Mouse (Mus musculus): ENCODE results near the gene 9230112D13Rik. TPM values are rescaled to one million over a fixed set of nuclear protein-coding genes. Genes with fewer than 3 reads are reported as not detected.

The 9230112D13Rik gene
- polyA plus RNA-seq, 2 experiments: not detected

DNA sequence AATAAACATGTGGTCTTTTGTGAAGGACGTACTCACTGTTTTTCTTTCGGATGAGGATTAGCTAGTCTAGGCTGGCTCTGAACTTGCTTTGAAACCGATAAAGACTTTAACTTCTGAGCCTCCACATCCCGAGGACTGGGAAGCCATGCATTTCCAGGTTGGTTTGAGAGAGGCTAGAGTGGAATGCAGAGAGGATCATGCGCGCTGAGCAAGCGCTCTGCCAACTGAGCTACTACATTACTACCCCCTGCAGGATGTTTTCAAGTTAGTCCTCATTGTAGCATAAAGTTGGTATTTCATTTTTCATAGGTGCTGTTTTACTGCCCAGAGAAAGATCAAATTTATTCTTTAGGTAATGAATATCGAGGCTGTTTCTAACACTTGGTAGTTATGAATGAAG is 36.4 kb downstream of the 9230112D13Rik start:
- no peak overlapping the region for H3K9ac ChIP-seq (replicated peaks)
- H3K27me3 ChIP-seq (ENCODE audit: control insufficient read depth, insufficient read depth, low read length): no peaks in the 10 kb centered on the region
- 58% methylated on average over 8 of the region's 8 CpGs for WGBS (ENCODE audit: insufficient replicate concordance)
- H3K27ac ChIP-seq: no peak overlapping the region
- no peaks in the 10 kb centered on the region; a peak in 1 of 4 replicates for H3K4me1 ChIP-seq (replicated peaks; ENCODE audit: control insufficient read depth in 2 of 2, insufficient read depth in 2 of 2, low read length in 1 of 2)
- DNase-seq (ENCODE audit: low read depth in 3 of 3, low spot score in 3 of 3) (no peak), ATAC-seq (ENCODE audit: insufficient read depth) (no peak)
- no peak overlapping the region for H3K4me2 ChIP-seq (ENCODE audit: low read depth)
- no peaks in the 10 kb centered on the region for H3K36me3 ChIP-seq (replicated peaks; ENCODE audit: control insufficient read depth, insufficient read depth, low read depth)
- TF ChIP-seq CTCF (IDR thresholded peaks at IDR 0.05; ENCODE audit: low read depth): no peak
- no peak for TF ChIP-seq EP300 (IDR thresholded peaks at IDR 0.05; ENCODE audit: low read depth)
- H3K4me3 ChIP-seq (ENCODE audit: insufficient read depth in 1 of 2, low read depth in 2 of 2, low read length in 2 of 2): no peak overlapping the region
- no peaks in the 10 kb centered on the region for H3K9me3 ChIP-seq (ENCODE audit: control insufficient read depth, low read length)

- H3K4me1 ChIP-seq (replicated peaks; ENCODE audit: control insufficient read depth in 2 of 2, insufficient read depth in 2 of 2, low read length in 1 of 2): no peaks in the 10 kb centered on the region; a peak in 1 of 4 replicates
- H3K27me3 ChIP-seq (ENCODE audit: control insufficient read depth, insufficient read depth, low read length): no peaks in the 10 kb centered on the region
- H3K4me2 ChIP-seq (ENCODE audit: low read depth): no peak overlapping the region
- no peaks in the 10 kb centered on the region for H3K36me3 ChIP-seq (replicated peaks; ENCODE audit: control insufficient read depth, insufficient read depth, low read depth)
- DNase-seq (ENCODE audit: low read depth in 3 of 3, low spot score in 3 of 3): no peak
- 69% methylated on average over 6 of the region's 6 CpGs for WGBS (ENCODE audit: insufficient replicate concordance)
- ATAC-seq (ENCODE audit: insufficient read depth): no peak
- no peak overlapping the region for H3K9ac ChIP-seq (replicated peaks)
- H3K27ac ChIP-seq: no peak overlapping the region
- H3K4me3 ChIP-seq (ENCODE audit: insufficient read depth in 1 of 2, low read depth in 2 of 2, low read length in 2 of 2): no peak overlapping the region
- no peaks in the 10 kb centered on the region for H3K9me3 ChIP-seq (ENCODE audit: control insufficient read depth, low read length)
- TF ChIP-seq EP300 (IDR thresholded peaks at IDR 0.05; ENCODE audit: low read depth) (no peak), CTCF (IDR thresholded peaks at IDR 0.05; ENCODE audit: low read depth) (no peak)
These were observed 38.9 kb downstream of the 9230112D13Rik start for GRCm38 (mm10) chr14:34483469-34484341.

GRCm38 (mm10) chr14:34471591-34471990 is 51.0 kb downstream of the 9230112D13Rik start:
- no peaks in the 10 kb centered on the region for H3K36me3 ChIP-seq (replicated peaks; ENCODE audit: control insufficient read depth, insufficient read depth, low read depth)
- no peaks in the 10 kb centered on the region for H3K27me3 ChIP-seq (ENCODE audit: control insufficient read depth, insufficient read depth, low read length)
- H3K27ac ChIP-seq: no peak overlapping the region
- DNase-seq (ENCODE audit: low read depth in 3 of 3, low spot score in 3 of 3) (no peak), ATAC-seq (ENCODE audit: insufficient read depth) (no peak)
- no peaks in the 10 kb centered on the region for H3K9me3 ChIP-seq (ENCODE audit: control insufficient read depth, low read length)
- no peak for TF ChIP-seq CTCF (IDR thresholded peaks at IDR 0.05; ENCODE audit: low read depth)
- TF ChIP-seq EP300 (IDR thresholded peaks at IDR 0.05; ENCODE audit: low read depth): no peak
- no peak overlapping the region for H3K4me2 ChIP-seq (ENCODE audit: low read depth)
- H3K4me3 ChIP-seq (ENCODE audit: insufficient read depth in 1 of 2, low read depth in 2 of 2, low read length in 2 of 2): no peak overlapping the region
- H3K9ac ChIP-seq (replicated peaks): no peak overlapping the region
- no peaks in the 10 kb centered on the region for H3K4me1 ChIP-seq (replicated peaks; ENCODE audit: control insufficient read depth in 2 of 2, insufficient read depth in 2 of 2, low read length in 1 of 2)

DNA sequence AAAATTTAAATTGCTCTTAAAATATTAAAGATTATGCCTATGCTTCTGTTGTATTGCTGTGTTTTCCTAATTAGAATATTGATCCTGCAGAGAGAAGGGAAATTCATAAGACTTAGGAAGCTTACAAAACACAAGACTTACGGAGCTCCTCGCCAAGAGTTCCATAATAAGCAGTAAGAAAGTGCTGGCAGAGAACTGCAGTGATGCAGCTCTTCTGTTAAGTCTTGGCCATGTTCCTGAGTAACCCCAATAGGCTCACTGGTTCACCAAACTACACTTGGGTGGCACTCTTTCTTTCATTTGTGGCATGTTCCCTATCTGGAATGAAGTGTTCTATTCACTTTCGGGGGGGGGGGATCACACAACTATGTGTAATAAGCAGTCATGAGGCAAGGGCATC is 56.3 kb downstream of the 9230112D13Rik start:
- Histone ChIP-seq H3K4me3 (ENCODE audit: insufficient read depth in 1 of 2, low read depth in 2 of 2, low read length in 2 of 2) (no peak overlapping the region), H3K36me3 (replicated peaks; ENCODE audit: control insufficient read depth, insufficient read depth, low read depth) (no peaks in the 10 kb centered on the region), H3K27me3 (ENCODE audit: control insufficient read depth, insufficient read depth, low read length) (no peaks in the 10 kb centered on the region), H3K4me1 (replicated peaks; ENCODE audit: control insufficient read depth in 2 of 2, insufficient read depth in 2 of 2, low read length in 1 of 2) (no peaks in the 10 kb centered on the region), H3K27ac (no peak overlapping the region), H3K9me3 (ENCODE audit: control insufficient read depth, low read length) (no peaks in the 10 kb centered on the region), H3K4me2 (ENCODE audit: low read depth) (no peak overlapping the region), H3K9ac (replicated peaks) (no peak overlapping the region)
- ATAC-seq (ENCODE audit: insufficient read depth) (no peak), DNase-seq (ENCODE audit: low read depth in 3 of 3, low spot score in 3 of 3) (no peak)
- TF ChIP-seq CTCF (IDR thresholded peaks at IDR 0.05; ENCODE audit: low read depth) (no peak), EP300 (IDR thresholded peaks at IDR 0.05; ENCODE audit: low read depth) (no peak)
- 49% methylated on average over 3 of the region's 3 CpGs for WGBS (ENCODE audit: insufficient replicate concordance)

Other genes starting within 250 kb of the 9230112D13Rik start
- 2.0 and 3.0 TPM in 2 replicates for gene Shld2, start 212.3 kb downstream of the 9230112D13Rik start, polyA plus RNA-seq (2012; rRNA removed)
- 4.8 and 5.6 TPM in 2 replicates for gene Shld2, start 212.3 kb downstream of the 9230112D13Rik start, polyA plus RNA-seq (2014; fragmentation: Nextera tagmentation; extraction: Ambion mirVana)
- gene Glud1, start 212.1 kb downstream of the 9230112D13Rik start, polyA plus RNA-seq (2012; rRNA removed): 140 and 186 TPM in 2 replicates
- 145 and 151 TPM in 2 replicates for gene Glud1, start 212.1 kb downstream of the 9230112D13Rik start, polyA plus RNA-seq (2014; fragmentation: Nextera tagmentation; extraction: Ambion mirVana)
- gene Fam25c, start 167.4 kb downstream of the 9230112D13Rik start, polyA plus RNA-seq (2012; rRNA removed): 0.48 TPM in 1 of 2 replicates, not detected in the other
- gene Fam25c, start 167.4 kb downstream of the 9230112D13Rik start, polyA plus RNA-seq (2014; fragmentation: Nextera tagmentation; extraction: Ambion mirVana): 0.28 and 0.40 TPM in 2 replicates
- gene Sncg, start 148.0 kb downstream of the 9230112D13Rik start, polyA plus RNA-seq (2012; rRNA removed): 0.17 and 0.21 TPM in 2 replicates
- not detected in 2 replicates for gene Sncg, start 148.0 kb downstream of the 9230112D13Rik start, polyA plus RNA-seq (2014; fragmentation: Nextera tagmentation; extraction: Ambion mirVana)
- 1.0 and 1.1 TPM in 2 replicates for gene Mmrn2, start 147.3 kb downstream of the 9230112D13Rik start, polyA plus RNA-seq (2012; rRNA removed)
- gene Mmrn2, start 147.3 kb downstream of the 9230112D13Rik start, polyA plus RNA-seq (2014; fragmentation: Nextera tagmentation; extraction: Ambion mirVana): 1.3 and 1.8 TPM in 2 replicates
- gene Bmpr1a, start 19.5 kb downstream of the 9230112D13Rik start, polyA plus RNA-seq (2012; rRNA removed): 1.9 and 2.8 TPM in 2 replicates
- 3.2 and 3.9 TPM in 2 replicates for gene Bmpr1a, start 19.5 kb downstream of the 9230112D13Rik start, polyA plus RNA-seq (2014; fragmentation: Nextera tagmentation; extraction: Ambion mirVana)
- gene Ldb3, start 65.9 kb upstream of the 9230112D13Rik start, polyA plus RNA-seq (2012; rRNA removed): 0.03 and 0.07 TPM in 2 replicates
- gene Ldb3, start 65.9 kb upstream of the 9230112D13Rik start, polyA plus RNA-seq (2014; fragmentation: Nextera tagmentation; extraction: Ambion mirVana): 0.04 and 0.05 TPM in 2 replicates
- gene Opn4, start 77.3 kb upstream of the 9230112D13Rik start, polyA plus RNA-seq (2012; rRNA removed): not detected in 2 replicates
- not detected in 2 replicates for gene Opn4, start 77.3 kb upstream of the 9230112D13Rik start, polyA plus RNA-seq (2014; fragmentation: Nextera tagmentation; extraction: Ambion mirVana)
- gene Wapl, start 151.1 kb upstream of the 9230112D13Rik start, polyA plus RNA-seq (2012; rRNA removed): 12.1 and 25.2 TPM in 2 replicates
- gene Wapl, start 151.1 kb upstream of the 9230112D13Rik start, polyA plus RNA-seq (2014; fragmentation: Nextera tagmentation; extraction: Ambion mirVana): 25.0 and 28.1 TPM in 2 replicates